Mouse (Mus musculus) spleen, adult 2 months (tissue): ENCODE results near the gene Ftl1.

Experiments
- CTCF ChIP-seq: fragments of 200-500 bp; IDR thresholded peaks from 2 replicates; pipeline ENCODE4 v1.5.1; 2011; ENCODE audit warnings: mild to moderate bottlenecking, inconsistent platforms; ENCODE audit not compliant: insufficient read depth, insufficient read length, insufficient replicate concordance; ENCODE audit errors: extremely low read depth
- POLR2A ChIP-seq: fragments of 200-500 bp; IDR thresholded peaks from 2 replicates; pipeline ENCODE4 v1.6.1; 2011; ENCODE audit warnings: low read depth, low read length, inconsistent platforms

DNA sequence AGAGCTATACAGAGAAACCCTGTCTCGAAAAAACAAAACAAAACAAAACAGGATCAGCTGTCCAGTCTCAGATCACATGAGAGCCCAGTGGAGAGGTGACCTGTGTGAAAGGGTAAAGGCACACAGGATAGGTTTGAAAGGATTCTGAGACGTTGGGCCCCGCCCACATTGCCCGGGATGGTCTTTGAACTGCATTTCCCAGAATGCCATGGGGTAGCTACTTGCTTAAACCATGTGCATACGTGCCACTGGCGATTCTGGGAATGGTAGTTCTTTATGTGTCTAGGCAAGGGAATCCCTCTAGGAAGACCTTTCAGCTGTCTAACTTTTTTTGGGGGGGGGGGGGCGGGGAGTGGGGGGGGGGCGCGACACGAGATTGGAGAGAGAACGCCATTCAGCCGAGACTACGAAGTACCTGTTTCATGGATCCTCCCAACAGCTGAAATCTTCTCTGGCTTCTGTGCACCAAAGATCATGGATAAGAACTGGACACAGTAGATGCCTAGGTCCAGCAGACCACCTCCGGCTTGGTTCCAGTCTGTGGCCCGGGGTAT is 21.8 kb upstream of the Ftl1 start, which contains the start of gene Tulp2:
- no peak for TF ChIP-seq CTCF
- TF ChIP-seq POLR2A = no peak
